Mouse (Mus musculus) gastrocnemius, postnatal 25 days (tissue): ENCODE data around the gene G3bp2. TPM values are rescaled to one million over a fixed set of nuclear protein-coding genes. Genes with fewer than 3 reads are reported as not detected.
"Not testable (repeated sequence)": the region's sequence is repeated elsewhere in the genome, so short reads cannot be mapped to it uniquely, and the experiment has no call there.

Source experiments
- DNase-seq: peaks from one replicate; pipeline ENCODE4 v3.0.0; 2022
- long read RNA-seq, 2 experiments: library from polyadenylated mRNA; stranded (forward); transcript quantifications; one replicate each; pipeline ENCODE4 v2.0.0; 2021
- total RNA-seq, 2 experiments: library from RNA; stranded (reverse); gene quantifications; 1 replicate in 1 of 2; 2 replicates in 1 of 2; pipeline ENCODE4 v1.2.3; 2021

The G3bp2 gene
- 10 to 100 TPM; 48.8 to 51.7 TPM for total RNA-seq
- long read RNA-seq, experiment 1, full-length matches to known transcripts = 30 of 66 reads
- long read RNA-seq, experiment 1, partial matches to known transcripts = 17 of 66 reads
- long read RNA-seq, experiment 1, other reads (novel, unspliced or antisense) = 19 of 66 reads
- long read RNA-seq, experiment 2, full-length matches to known transcripts = 50 of 106 reads
- long read RNA-seq, experiment 2, partial matches to known transcripts = 7 of 106 reads
- long read RNA-seq, experiment 2, other reads (novel, unspliced or antisense) = 49 of 106 reads

DNA sequence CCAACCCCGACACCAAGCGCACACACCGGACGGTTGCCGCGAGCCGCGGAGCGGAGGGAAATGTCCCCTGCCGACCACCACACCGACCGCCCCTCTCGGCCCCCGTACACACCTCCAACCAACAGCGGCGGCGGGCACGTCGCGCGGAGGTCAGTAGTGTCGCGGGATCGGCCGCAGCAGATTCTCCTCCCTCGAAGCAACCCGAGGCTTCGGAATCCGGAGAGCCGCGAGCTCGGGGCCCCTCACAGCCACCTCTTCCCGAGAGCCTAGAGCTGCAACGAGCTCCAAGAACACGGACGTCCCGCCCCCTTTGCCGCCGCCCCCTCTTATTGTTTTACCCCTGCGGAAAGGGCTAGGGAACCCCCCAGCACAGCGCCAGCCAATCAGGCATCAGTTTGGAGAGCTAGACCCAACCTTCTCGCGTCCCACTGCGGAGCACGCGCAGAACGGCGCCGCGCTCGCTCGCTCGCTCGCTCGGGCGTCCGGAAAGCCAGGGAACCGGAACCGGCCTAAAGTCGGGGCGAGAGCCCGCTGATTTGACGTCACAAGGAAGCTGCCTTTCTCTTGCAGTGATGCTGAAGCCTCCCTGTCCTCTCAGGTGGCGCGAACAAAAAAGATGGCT lies at the start of gene G3bp2:
Gene G3bp2 (minus strand): TSS at position 303 of the 622 bp plus-strand sequence.
- DNase-seq = peak; percentile 98

DNA sequence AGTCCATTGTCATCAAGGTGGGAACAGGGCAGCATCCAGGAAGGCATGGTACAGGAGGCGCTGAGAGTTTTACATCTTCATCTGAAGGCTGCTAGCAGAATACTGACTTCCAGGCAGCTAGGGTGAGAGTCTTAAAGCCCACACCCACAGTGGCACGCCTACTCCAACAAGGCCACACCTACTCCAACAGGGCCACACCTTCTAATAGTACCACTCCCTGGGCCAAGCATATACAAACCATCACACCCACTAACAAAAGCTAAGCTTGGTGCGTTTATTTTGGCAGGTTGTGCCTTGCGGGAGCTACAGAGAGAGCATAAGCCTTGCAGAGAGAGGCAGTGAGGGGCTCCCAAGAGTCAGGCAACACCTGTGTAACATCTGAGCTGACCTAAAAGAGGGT lies 49.5 kb upstream of the G3bp2 start:
- not testable (repeated sequence) for DNase-seq

DNA sequence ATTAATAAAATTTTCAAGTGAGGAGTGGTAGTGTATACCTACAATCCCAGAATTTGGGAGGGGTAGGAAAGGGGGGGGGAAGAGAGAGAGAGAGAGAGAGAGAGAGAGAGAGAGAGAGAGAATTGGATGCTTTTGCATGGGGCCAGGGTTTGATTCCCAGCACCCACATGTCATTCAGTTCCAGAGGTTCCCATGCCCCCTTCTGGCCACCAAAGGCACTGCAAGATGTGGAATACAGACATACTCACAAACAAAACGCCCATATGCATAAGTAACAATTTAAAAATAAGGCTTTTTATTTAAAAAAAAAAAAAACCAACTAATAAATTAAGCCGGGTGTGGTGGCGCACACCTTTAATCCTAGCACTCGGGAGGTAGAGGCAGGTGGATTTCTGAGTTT lies 48.6 kb upstream of the G3bp2 start:
- no peak for DNase-seq

DNA sequence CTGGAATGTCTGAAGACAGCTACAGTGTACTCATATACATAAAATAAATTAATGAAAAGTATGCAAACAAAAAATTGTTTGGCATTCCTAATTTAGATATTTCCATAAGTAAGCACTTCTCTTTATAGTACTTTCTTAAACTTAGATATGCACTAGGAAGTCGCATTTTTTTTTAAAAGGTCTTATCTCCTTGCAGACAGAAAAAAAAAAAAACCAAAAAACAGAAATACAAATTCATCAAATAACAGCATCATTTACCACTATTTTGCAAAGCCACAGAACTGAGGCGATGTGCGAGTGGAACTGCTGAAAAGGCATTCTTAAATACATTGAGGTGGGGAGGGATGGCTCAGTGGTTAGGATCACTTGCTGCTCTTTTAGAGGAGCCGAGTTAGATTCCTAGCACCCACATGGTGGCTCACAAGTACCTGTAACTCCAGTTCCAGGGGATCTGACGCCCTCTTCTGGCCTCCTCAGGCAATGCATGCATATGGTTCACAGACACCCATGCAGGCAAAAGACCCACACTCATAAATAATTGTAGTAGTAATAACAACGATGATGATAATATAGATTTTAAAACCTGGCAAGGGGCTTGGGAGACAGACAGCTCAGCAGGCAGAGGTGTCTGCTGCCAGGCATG lies 46.6 kb upstream of the G3bp2 start:
- DNase-seq = no peak

DNA sequence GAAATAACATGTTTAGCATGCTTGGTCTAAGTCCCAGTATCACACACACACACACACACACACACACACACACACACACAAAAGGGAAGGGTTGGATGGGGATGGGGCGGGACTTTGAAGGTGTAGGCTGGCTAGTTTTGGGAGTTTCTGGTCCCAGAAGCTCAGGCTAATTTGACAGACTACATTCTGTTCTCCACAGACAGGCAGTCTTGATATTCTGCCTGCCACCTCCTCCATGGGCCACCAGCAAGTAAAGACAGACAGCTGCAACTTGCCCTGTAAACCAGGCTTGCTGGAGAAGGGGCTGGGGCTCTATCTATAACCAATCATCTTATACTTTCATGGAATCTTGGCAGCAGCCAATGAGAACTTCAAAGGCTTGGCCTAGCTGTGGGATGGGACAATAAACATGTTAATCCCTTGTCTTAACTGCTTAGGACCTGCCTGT lies 45.8 kb upstream of the G3bp2 start:
- DNase-seq = no peak

DNA sequence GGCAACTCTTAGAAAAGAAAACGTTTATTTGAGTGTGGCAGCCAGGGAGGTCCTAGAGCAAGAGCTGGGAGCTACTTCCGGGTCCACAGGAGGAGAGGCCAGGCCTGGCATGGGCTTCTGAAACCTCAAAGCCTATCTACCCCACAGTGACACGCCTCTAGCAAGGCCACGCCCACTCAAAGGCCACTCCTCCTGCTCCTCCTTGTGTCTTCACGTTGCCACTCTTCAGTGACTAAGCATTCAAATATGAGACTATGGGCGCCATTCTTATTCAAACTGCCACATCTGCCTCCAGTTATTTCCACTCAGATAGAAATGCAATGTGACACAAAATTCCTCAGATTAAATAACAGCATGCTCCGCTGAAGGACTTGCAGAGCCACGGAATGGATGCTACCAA lies 45.1 kb upstream of the G3bp2 start:
- no peak for DNase-seq

DNA sequence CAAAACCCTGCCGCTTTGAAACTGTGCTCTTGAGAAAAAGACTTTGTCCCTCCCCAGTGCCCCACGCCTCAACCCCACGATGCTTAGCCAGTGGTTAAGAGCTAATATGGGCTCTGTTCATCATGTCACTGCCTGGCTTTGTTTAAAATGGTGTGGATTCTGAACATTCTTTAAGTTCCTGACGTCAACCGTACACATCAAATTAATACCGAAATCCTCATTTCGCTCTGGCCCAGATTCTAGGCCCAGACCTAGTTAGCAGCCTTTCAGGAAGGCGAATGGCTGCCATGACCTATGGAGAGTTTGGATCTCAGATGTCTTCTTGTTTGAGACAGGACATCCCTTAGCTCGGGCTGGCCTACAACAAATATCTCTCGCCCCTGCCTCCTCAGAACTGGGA lies 44.2 kb upstream of the G3bp2 start:
- DNase-seq = no peak

DNA sequence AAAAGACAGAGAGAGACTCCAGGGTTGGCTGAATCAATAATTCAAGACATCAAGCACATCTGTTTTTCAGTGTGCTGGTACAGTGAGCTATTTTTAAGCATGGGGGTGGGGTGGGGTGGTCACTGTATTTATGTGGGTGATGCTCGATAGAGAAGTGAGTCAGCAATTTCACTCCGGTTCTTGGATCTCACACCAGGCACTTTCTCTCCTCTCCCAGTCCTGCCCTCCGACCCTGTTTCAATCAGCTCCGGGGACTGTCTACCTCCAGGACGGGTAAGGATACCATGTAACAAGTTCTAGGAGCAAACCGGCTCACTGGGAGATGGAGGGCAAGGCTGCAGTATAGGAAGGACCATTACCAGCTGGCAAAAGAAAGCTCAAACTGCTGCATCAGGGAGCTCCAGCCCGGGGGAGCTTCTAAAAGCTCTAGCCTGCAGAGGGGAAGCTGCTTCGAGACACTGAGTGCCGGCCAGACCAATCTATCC lies 43.7 kb upstream of the G3bp2 start:
- DNase-seq = no peak

DNA sequence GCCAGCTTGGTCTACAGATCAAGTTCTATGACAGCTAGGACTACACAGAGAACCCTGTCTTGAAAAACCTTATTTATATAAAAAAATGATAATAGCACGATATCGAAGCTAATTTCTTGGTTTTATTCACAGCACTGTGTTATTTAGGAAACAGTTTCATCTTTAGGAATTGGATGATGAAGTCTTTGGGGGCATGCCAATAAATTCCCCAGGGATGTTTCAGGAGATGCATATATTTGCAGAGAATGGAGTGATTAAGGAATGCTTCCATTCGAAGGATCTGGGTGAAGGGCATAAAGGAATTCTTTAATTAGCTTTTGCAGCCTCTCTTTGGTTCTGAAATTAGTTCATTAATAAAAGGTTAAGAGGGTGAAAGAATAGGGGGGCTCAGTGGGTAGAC lies 41.9 kb upstream of the G3bp2 start:
- DNase-seq = no peak

DNA sequence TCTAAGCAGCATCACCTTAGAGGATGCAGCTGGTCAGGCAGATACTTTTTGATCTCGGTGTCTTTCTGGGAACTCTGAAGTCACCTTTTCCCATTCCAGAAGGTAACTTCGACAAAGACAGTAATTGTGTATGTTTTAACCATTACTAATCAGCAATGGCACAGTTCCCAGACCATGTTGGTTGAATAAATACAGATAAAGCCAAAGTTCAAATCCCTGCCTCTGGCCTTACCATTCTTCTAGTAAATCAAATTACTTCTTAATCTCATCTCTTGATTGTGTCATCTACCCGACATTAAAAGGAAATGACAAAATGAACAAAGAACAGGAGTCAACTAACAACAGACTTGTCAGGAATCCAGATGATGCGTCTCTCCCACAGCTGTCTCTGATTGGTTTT lies 38.1 kb upstream of the G3bp2 start:
- DNase-seq = no peak

DNA sequence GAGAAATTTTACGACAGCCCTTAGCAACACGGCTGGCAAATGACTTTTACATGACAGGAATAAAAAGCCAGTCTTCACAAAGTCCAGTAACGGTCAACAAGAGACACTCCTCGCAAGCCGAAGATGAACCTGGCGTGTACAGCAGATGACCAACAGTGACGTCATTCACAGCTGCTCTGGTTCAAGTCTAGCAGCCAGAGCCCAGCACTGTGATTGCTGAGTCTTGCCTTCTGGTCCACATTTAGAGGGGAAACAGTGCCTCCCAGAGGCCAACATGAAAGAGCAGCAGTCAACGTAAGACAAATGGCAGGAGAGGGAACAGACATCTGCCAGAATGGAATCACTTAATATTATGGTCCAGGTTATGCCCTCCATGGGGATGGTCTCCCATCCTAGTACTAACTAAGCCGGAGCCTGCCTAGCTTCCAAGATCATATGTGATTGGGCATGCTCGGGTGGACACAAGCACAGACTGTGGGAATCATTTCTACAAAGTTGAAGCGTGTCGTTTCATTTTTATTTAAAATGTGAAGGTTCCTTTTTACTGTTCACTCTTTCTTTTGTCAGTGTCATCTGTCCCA lies 34.4 kb upstream of the G3bp2 start:
- DNase-seq = peak; percentile 83

DNA sequence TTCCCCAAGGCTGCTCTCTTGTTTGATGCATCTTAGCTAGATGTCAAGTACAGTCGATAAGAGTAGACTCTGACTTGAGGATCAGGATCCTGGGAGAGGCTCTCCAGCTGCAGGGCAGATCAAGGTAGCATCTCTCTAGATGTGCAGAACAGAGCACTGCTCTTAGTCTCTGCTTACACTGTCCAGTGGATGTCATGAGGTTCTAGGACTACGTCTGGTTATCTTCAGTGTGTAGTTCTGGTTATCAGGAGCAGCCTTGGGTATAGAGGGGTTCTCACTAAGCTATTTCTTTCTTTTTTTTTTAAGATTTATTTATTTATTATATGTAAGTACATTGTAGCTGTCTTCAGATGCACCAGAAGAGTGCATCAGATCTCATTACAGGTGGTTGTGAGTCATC lies 31.4 kb upstream of the G3bp2 start:
- DNase-seq = no peak

DNA sequence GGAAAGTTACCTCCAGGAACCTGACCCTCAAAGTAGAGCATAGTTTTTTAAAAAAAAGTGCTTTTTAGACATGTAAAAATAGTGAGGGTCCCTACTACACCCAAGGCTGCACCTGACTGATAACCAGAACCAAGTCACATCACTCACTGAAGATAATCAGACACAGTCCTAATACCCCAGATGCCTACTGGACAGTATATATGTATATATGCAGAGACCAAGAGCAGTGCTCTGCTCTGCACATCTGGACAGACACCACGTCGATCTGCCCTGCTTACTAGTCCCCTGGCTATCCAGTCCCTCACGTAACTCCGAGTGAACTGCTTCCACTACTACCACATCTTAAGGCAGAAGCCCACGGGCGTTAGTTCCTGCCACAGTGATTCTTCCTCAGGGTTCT lies 30.7 kb upstream of the G3bp2 start:
- DNase-seq = no peak

DNA sequence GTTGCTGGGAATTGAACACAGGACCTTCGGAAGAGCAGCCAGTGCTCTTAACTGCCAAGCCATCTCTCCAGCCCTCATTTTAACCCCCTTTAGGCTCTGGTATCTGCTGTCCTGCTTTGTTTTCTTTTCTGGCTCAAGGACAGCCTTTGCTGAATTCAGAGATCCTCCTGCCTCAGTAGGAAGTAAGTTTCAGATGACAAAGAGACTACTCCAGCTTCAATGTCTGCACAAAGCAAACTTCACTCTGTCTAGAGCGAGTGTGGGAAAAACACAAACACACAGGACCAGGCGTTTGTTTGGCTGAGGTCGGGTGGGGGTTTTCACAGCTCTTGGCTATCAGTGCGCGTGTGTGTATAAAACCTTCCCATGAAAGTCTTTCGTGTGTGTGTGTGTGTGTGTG lies 30.0 kb upstream of the G3bp2 start:
- DNase-seq = no peak

DNA sequence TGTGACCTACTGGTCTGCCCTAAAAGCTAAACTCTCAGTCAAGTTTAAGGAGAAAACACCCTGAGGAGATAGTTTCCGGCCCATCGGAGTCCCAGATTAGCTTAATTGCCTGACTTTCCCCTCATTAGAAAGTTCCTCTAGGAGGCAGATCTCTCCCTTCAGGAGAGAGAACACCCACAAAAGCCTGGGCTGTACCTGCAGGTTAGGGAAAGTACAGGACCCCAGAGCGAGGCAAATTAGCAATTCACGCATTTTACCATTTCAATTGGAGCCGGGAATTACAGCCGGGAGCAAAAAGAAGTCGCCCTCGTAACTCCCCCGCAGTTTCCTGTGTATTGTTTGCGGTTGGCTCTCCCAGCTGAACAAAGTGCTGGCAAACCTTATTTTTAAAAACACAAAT lies 29.1 kb upstream of the G3bp2 start:
- DNase-seq = no peak

DNA sequence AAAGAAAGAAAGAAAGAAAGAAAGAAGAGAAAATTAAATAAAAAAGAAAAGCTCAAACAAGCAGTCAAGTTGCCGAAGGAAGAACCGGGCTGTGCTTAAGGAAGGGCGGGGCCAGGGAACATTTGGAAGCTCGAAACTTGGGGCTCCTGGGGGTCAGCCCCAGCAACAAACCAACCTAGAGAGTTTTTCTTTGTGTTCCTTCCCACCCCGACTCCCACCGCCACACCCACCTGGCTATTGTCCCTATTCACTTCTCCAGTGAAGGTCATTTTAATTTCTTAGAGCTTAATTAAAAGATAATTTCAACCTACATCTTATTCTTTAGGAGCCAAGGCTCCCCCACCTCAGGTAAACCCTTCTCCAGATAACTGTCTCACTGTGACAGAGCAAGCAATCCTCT lies 28.7 kb upstream of the G3bp2 start:
- DNase-seq = no peak

DNA sequence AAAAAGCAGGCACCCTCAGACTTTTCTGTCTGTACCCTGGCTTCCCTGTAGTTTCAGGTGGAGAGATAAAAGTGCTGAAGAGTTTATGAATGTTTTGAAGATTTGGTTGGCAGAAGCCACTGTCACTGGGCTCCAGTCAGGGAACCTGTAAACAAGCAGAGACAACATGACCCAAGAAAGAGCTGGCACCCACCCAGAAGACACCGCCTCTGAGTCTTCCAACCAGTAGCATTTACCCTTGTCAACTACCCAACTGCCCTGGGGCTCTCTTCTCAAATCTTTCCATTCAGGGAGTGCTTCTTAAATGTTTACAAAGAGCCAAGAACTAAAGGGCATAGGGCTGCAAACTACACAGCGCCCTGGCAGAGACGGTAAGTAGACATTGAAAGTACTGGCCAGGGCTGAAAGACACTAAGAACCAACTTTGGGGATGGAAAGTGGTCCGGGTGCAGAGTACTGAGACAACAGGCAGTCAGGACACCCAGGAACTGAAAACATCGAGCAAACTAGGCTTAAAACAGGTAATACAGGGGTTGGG lies 27.4 kb upstream of the G3bp2 start:
- no peak for DNase-seq

DNA sequence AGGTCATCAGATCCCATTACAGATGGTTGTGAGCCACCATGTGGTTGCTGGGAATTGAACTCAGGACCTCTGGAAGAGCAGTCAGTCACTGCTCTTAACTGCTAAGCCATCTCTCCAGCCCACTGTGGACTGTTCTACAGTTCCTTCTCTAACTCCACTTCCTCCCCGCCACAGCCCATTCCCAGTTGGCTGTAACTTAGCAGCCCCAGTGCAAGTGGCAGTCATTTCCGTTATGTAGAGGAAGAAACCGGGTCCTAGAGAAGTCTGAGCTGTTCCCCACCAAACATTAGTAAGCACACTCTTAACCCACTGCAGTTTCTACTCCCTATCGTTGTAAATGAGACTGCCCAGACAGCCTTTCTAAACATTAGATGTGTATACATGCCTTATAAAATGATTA lies 23.8 kb upstream of the G3bp2 start:
- DNase-seq = no peak

DNA sequence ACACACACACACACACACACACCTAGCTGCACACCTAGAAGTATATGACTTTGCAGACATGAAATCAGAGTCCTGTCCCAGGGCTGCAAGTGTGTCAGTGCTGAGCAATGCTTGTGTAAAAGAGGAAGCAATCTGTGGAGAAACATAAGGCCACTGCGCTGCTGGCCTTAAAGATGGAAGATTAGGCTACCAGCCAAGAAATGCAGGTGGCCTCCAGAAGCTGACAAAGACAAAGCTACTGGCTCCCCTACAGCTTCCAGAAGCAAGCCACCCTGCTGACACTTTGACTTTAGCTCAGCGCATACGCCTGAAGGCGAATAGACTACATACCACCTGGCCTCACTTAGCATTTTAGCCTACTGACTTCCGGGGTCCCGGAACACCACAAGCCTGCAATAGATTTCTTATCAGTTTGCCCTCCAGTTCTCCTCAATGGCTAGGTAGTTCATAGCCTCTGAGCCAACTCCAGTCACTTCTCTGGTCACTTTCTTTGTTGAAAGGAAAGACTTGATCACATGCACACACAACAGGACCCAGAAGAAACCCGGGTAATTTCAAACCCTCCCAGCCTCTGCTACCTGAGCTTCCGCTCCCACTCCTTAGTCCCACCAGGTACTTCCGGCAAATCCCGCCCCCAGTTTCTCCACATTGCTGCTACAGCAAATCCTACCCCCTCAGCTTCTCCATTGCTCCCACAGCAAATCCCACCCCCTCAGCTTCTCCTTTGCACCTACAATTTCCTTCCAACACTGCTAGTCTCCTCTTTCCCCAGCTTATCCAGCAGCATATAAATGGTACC lies 23.0 kb upstream of the G3bp2 start:
- DNase-seq = no peak

DNA sequence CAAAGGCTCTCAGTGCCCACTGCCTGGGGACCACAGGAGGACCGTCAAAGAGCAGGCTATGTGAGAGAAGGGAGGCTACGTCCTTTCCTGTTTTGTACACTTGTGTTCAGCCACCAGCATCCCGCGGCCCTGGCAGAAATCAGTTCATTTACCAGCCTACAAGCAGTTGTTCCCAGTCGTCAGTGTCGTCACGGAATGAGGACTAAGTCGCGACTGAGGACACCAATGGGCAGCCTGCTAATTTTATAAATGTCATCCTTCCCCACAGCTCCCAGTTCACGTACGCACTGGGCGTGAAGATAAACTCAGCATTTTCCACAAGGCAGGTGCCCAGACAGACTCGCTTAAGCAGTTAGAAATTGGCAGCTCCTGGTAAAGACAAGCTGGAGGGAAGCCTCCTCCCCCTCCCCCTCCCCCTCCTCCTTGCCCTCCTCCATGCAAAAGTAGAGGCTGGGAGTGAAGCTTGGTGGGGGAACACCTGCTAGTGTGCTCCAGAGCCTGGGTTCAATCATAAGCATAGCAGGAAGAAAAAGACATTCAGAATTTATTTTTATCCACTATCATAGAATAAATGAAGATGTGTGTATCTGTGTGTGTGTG lies 20.4 kb upstream of the G3bp2 start:
- no peak for DNase-seq

DNA sequence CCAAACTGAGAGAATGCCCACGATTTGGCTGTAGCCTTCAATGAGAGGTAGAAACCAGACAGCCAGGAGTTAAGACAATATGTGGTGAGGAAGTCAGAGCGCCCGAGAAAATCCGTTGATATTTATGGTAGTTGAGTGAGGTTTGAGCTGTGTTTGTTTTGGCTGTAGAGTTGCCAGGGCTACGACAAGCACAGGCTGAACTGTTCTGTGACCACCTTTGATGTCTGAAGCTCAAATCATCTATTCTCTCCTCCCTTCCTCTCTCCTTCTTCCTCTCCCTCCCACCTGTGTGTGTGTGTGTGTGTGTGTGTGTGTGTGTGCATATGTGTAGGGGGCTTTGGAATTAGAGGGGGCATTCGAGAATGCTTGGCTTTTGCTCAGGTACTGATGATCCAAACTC lies 19.5 kb upstream of the G3bp2 start:
- DNase-seq = no peak

DNA sequence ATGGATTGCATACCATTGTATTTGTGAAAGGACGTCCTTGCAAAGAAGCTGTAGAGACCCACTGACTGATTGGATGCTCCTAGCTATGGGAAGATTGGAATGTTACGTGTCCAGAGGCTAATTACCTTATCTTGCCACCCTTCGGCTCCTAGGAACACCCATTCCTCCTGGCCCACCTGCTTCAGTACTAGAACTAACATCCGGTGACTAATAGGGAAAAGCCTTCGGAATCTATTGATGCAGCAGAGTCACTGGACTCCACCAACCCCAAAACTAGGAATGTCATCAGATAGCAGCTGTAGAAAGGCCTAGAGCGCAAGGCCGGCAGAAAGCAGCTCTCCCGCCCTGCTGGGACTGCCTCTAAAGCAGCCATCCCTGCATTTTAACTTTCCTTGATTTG lies 18.1 kb upstream of the G3bp2 start:
- DNase-seq = no peak
